8 mouse cellular contexts compared by ENCODE assay signal in genomic region chr2:126765867-126766582, GRCm38 (mm10). TPM values are rescaled to one million over a fixed set of nuclear protein-coding genes. Genes with fewer than 3 reads are reported as not detected.
A peak's percentile ranks its signal among the peaks of the same experiment; 100 is the strongest.
DNase-seq lines count a peak whose midpoint lies in the region; ATAC-seq lines count a peak whose summit lies in the region.

No protein-coding gene starts in this region.

- no peak overlapping the region for H3K4me3 ChIP-seq in kidney, embryonic 14.5 days (ENCODE audit: low read length)
- H3K4me3 ChIP-seq in forebrain, embryonic 15.5 days = no peak overlapping the region
- H3K4me3 ChIP-seq in midbrain, embryonic 13.5 days (replicated peaks) = no peak overlapping the region

- 0 out of 2 replicates have a peak, but pooled peaks have one; percentile 39 for ATAC-seq in kidney, embryonic 14.5 days (ENCODE audit: low FRiP score, low TSS enrichment)
- peak; percentile 88 for ATAC-seq in forebrain, embryonic 15.5 days (replicated peaks)
- ATAC-seq in midbrain, embryonic 13.5 days = peak; percentile 80

- peaks cover 19% of the 10 kb centered on the region for H3K36me3 ChIP-seq in kidney, embryonic 14.5 days (ENCODE audit: control insufficient read depth, insufficient read depth, low read length)
- H3K36me3 ChIP-seq in forebrain, embryonic 15.5 days = peaks cover 19% of the 10 kb centered on the region
- peaks cover 24% of the 10 kb centered on the region for H3K36me3 ChIP-seq in midbrain, embryonic 13.5 days

- no peak overlapping the region for H3K4me2 ChIP-seq in kidney, embryonic 14.5 days (replicated peaks; ENCODE audit: low read depth, low read length)
- H3K4me2 ChIP-seq in forebrain, embryonic 15.5 days (replicated peaks) = no peak overlapping the region
- H3K4me2 ChIP-seq in midbrain, embryonic 13.5 days (replicated peaks) = no peak overlapping the region

- WGBS in kidney, embryonic 14.5 days = 42% methylated on average over 11 of the region's 11 CpGs
- 29% methylated on average over 11 of the region's 11 CpGs for WGBS in forebrain, embryonic 15.5 days
- 50% methylated on average over 11 of the region's 11 CpGs for WGBS in midbrain, embryonic 13.5 days

- H3K4me1 ChIP-seq in kidney, embryonic 14.5 days (ENCODE audit: control insufficient read depth, insufficient read depth, low read length) = no peaks in the 10 kb centered on the region
- H3K4me1 ChIP-seq in forebrain, embryonic 15.5 days = peaks cover 5% of the 10 kb centered on the region; the same call in 1 of the 2 replicates
- H3K4me1 ChIP-seq in midbrain, embryonic 13.5 days (replicated peaks) = peaks cover 10% of the 10 kb centered on the region; the same call in 1 of the 2 replicates

- no peak overlapping the region for H3K9ac ChIP-seq in kidney, embryonic 14.5 days (ENCODE audit: low read depth, low read length)
- H3K9ac ChIP-seq in forebrain, embryonic 15.5 days (replicated peaks) = no peak overlapping the region
- H3K9ac ChIP-seq in midbrain, embryonic 13.5 days (replicated peaks) = no peak overlapping the region

- H3K27me3 ChIP-seq in kidney, embryonic 14.5 days (ENCODE audit: control insufficient read depth, insufficient read depth, low read length) = no peaks in the 10 kb centered on the region
- H3K27me3 ChIP-seq in forebrain, embryonic 15.5 days = no peaks in the 10 kb centered on the region
- no peaks in the 10 kb centered on the region for H3K27me3 ChIP-seq in midbrain, embryonic 13.5 days

- H3K9me3 ChIP-seq in kidney, embryonic 14.5 days (ENCODE audit: control insufficient read depth, low read length) = no peaks in the 10 kb centered on the region
- H3K9me3 ChIP-seq in forebrain, embryonic 15.5 days = no peaks in the 10 kb centered on the region
- no peaks in the 10 kb centered on the region for H3K9me3 ChIP-seq in midbrain, embryonic 13.5 days

- H3K27ac ChIP-seq in kidney, embryonic 14.5 days (ENCODE audit: low read depth, low read length) = no peak overlapping the region
- no peak overlapping the region for H3K27ac ChIP-seq in forebrain, embryonic 15.5 days (replicated peaks)
- H3K27ac ChIP-seq in midbrain, embryonic 13.5 days = no peak overlapping the region

- no peak for DNase-seq in kidney, adult 11 months
- DNase-seq in R1 (ENCODE audit: low read depth, low spot score) = peak; percentile 37
- DNase-seq in ovary, adult 18-20 months (ENCODE audit: low spot score) = no peak
- DNase-seq in lung, postnatal 36 days = no peak
- DNase-seq in adrenal gland, adult (ENCODE audit: inconsistent age in 2 of 2, low spot score in 1 of 2) = no peak

RNA-seq across cellular contexts. Expression of gene Usp50, which starts 17.2 kb away (rescaled TPM):
- 2.9 and 3.3 TPM in 2 replicates for polyA plus RNA-seq in kidney, embryonic 14.5 days (2014; fragmentation: Nextera tagmentation; extraction: Ambion mirVana)
- 1.9 and 2.6 TPM in 2 replicates for polyA plus RNA-seq in forebrain, embryonic 15.5 days (2015; fragmentation: Nextera tagmentation; extraction: Ambion mirVana)
- 2.6 and 2.7 TPM in 2 replicates for polyA plus RNA-seq in midbrain, embryonic 13.5 days (2015; fragmentation: Nextera tagmentation; extraction: Ambion mirVana)

RNA-seq across cellular contexts. Expression of gene Usp8, which starts 58.9 kb away (rescaled TPM):
- polyA plus RNA-seq in kidney, embryonic 14.5 days (2014; fragmentation: Nextera tagmentation; extraction: Ambion mirVana) = 18.5 and 41.7 TPM in 2 replicates
- 28.2 and 28.6 TPM in 2 replicates for polyA plus RNA-seq in forebrain, embryonic 15.5 days (2015; fragmentation: Nextera tagmentation; extraction: Ambion mirVana)
- 28.6 and 28.7 TPM in 2 replicates for polyA plus RNA-seq in midbrain, embryonic 13.5 days (2015; fragmentation: Nextera tagmentation; extraction: Ambion mirVana)
